Mouse (Mus musculus): ENCODE measurements around the gene Adam17. TPM values are rescaled to one million over a fixed set of nuclear protein-coding genes. Genes with fewer than 3 reads are reported as not detected.

Gene Adam17
- polyA plus RNA-seq, 1 experiment from 2014 or later = 38.2 TPM

- no peaks in the 10 kb centered on the region for H3K27me3 ChIP-seq (ENCODE audit: control insufficient read depth, insufficient read depth, low read length)
- no peaks in the 10 kb centered on the region for H3K9me3 ChIP-seq (ENCODE audit: control insufficient read depth, low read length)
- no peak for ATAC-seq (ENCODE audit: low FRiP score)
- no peaks in the 10 kb centered on the region for H3K4me1 ChIP-seq (replicated peaks; ENCODE audit: control insufficient read depth, insufficient read depth, low read length)
- H3K4me3 ChIP-seq (ENCODE audit: low read depth, low read length) = no peak overlapping the region
- WGBS = 95% methylated on average over 7 of the region's 7 CpGs
- H3K4me2 ChIP-seq (replicated peaks; ENCODE audit: low read depth, low read length) = no peak overlapping the region
- no peak overlapping the region for H3K9ac ChIP-seq (ENCODE audit: low read depth, low read length)
- no peak overlapping the region for H3K27ac ChIP-seq (ENCODE audit: low read depth, low read length)
- H3K36me3 ChIP-seq (ENCODE audit: control insufficient read depth, insufficient read depth, low read length) = peaks cover 12% of the 10 kb centered on the region
- no peak for DNase-seq (ENCODE audit: low spot score)
These were observed 37.6 kb downstream of the Adam17 start for GRCm38 (mm10) chr12:21335869-21336268.

GRCm38 (mm10) chr12:21333766-21334165, 39.7 kb downstream of the Adam17 start:
- Histone ChIP-seq H3K4me2 (replicated peaks; ENCODE audit: low read depth, low read length) (no peak overlapping the region), H3K36me3 (ENCODE audit: control insufficient read depth, insufficient read depth, low read length) (peaks cover 16% of the 10 kb centered on the region), H3K4me3 (ENCODE audit: low read depth, low read length) (no peak overlapping the region), H3K27ac (ENCODE audit: low read depth, low read length) (no peak overlapping the region), H3K9ac (ENCODE audit: low read depth, low read length) (no peak overlapping the region), H3K27me3 (ENCODE audit: control insufficient read depth, insufficient read depth, low read length) (no peaks in the 10 kb centered on the region), H3K4me1 (replicated peaks; ENCODE audit: control insufficient read depth, insufficient read depth, low read length) (no peaks in the 10 kb centered on the region), H3K9me3 (ENCODE audit: control insufficient read depth, low read length) (no peaks in the 10 kb centered on the region)
- ATAC-seq (ENCODE audit: low FRiP score) (no peak), DNase-seq (ENCODE audit: low spot score) (no peak)
- WGBS = 96% methylated on average over 5 of the region's 5 CpGs

DNA sequence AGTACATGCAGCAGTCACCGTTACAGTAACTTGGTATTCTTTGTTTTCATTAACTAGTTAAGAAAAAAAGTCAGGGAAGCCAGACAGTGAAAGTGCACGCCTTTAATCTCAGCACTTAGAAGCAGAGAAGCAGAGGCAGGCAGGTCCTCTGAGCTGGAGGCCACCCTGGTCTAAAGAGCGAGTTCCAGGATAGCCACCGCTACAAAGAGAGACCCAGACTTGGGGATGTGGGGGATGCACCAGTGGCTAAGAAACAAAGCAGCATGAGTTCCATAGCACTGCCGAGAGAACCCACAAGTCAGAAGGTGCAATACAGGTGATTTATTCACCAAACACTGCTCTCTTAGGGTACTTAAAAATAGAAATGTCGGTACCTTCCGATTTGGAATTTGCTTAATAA, 40.4 kb downstream of the Adam17 start:
- DNase-seq (ENCODE audit: low spot score) = no peak
- H3K36me3 ChIP-seq (ENCODE audit: control insufficient read depth, insufficient read depth, low read length) = peaks cover 16% of the 10 kb centered on the region
- H3K9ac ChIP-seq (ENCODE audit: low read depth, low read length) = no peak overlapping the region

GRCm38 (mm10) chr12:21331711-21332110, 41.7 kb downstream of the Adam17 start:
- no peaks in the 10 kb centered on the region for H3K9me3 ChIP-seq (ENCODE audit: control insufficient read depth, low read length)
- no peak for ATAC-seq (ENCODE audit: low FRiP score)
- H3K4me2 ChIP-seq (replicated peaks; ENCODE audit: low read depth, low read length) = no peak overlapping the region
- H3K27ac ChIP-seq (ENCODE audit: low read depth, low read length) = no peak overlapping the region
- no peaks in the 10 kb centered on the region for H3K27me3 ChIP-seq (ENCODE audit: control insufficient read depth, insufficient read depth, low read length)
- no peak overlapping the region for H3K9ac ChIP-seq (ENCODE audit: low read depth, low read length)
- DNase-seq (ENCODE audit: low spot score) = no peak
- H3K36me3 ChIP-seq (ENCODE audit: control insufficient read depth, insufficient read depth, low read length) = peaks cover 16% of the 10 kb centered on the region
- H3K4me3 ChIP-seq (ENCODE audit: low read depth, low read length) = no peak overlapping the region
- no peaks in the 10 kb centered on the region for H3K4me1 ChIP-seq (replicated peaks; ENCODE audit: control insufficient read depth, insufficient read depth, low read length)
- WGBS = 73% methylated on average over 6 of the region's 6 CpGs

More for the DNA sequence above, 40.4 kb downstream of the Adam17 start:
- H3K9me3 ChIP-seq (ENCODE audit: control insufficient read depth, low read length) = no peaks in the 10 kb centered on the region
- H3K4me2 ChIP-seq (replicated peaks; ENCODE audit: low read depth, low read length) = no peak overlapping the region
- 93% methylated on average over 7 of the region's 7 CpGs for WGBS
- H3K27ac ChIP-seq (ENCODE audit: low read depth, low read length) = no peak overlapping the region
- H3K4me1 ChIP-seq (replicated peaks; ENCODE audit: control insufficient read depth, insufficient read depth, low read length) = no peaks in the 10 kb centered on the region
- ATAC-seq (ENCODE audit: low FRiP score) = no peak
- no peaks in the 10 kb centered on the region for H3K27me3 ChIP-seq (ENCODE audit: control insufficient read depth, insufficient read depth, low read length)
- H3K4me3 ChIP-seq (ENCODE audit: low read depth, low read length) = no peak overlapping the region

DNA sequence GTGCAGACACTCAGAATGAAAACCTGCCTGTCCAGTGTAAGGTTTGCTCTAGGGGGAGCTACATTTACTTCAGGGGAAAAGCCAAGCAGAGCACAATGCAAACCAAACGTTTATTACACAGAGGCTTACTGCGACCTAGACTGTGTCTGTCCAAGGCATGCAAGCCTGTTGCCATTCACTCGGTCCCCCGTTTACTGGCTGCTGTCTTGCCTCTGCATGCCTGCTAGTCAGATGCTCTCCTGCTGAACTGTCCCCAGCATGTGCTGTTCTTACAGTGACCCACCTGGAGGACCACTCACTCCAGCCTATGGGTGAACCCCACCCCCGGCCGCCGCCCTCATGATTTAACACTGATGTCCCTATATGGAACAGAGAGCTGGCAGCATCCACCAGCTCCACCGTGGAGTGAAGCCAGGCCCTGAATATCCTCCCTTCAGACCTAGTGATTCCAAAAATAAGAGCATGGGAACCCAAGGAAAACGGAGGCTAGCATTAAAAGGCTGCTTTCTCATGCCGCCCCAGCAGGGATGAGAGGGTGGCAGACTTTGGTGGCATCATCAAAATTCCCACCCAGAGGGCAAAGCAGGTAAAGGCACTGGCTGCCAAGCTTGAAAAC, 42.4 kb downstream of the Adam17 start:
- Histone ChIP-seq H3K27me3 (ENCODE audit: control insufficient read depth, insufficient read depth, low read length) (no peaks in the 10 kb centered on the region), H3K4me2 (replicated peaks; ENCODE audit: low read depth, low read length) (no peak overlapping the region), H3K4me1 (replicated peaks; ENCODE audit: control insufficient read depth, insufficient read depth, low read length) (no peaks in the 10 kb centered on the region), H3K27ac (ENCODE audit: low read depth, low read length) (no peak overlapping the region), H3K36me3 (ENCODE audit: control insufficient read depth, insufficient read depth, low read length) (peaks cover 16% of the 10 kb centered on the region), H3K9me3 (ENCODE audit: control insufficient read depth, low read length) (no peaks in the 10 kb centered on the region), H3K4me3 (ENCODE audit: low read depth, low read length) (no peak overlapping the region), H3K9ac (ENCODE audit: low read depth, low read length) (no peak overlapping the region)
- ATAC-seq (ENCODE audit: low FRiP score) (no peak), DNase-seq (ENCODE audit: low spot score) (no peak)
- WGBS = 93% methylated on average over 10 of the region's 10 CpGs

DNA sequence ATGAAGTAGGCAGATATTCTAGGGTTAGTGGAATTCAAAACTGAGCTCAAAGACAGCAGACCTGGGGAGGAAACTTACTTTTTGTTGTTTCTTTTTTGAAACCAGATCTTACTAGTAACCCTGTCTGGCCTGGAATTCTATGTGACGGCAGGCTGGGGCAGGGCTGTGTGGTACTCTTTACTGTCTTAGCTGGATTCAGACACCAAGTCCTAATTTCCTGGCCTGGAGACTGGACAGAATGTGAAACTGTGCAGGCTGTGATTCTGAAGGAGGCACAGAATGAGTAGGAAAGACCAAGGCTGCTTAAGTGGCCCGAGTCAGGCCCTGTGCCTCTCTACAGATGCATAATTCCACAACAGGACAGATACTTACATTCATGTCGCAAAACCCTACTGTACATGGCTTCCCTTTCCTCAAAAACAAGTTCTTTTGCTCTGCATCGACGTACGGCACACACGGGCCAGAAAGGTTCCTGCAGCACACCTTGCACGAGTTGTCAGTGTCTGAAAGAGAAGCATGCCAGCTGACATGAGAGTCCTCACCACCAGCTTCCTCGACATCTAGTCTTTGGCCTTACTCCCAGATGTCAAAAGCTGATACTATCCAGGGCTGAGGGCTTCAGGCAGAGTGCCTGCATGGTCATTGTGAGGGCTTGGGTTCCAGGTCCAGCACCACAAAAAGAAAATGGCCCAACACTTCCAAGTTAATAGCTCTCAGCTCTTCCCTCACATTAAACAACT, 43.6 kb downstream of the Adam17 start:
- Histone ChIP-seq H3K4me2 (replicated peaks; ENCODE audit: low read depth, low read length) (no peak overlapping the region), H3K27me3 (ENCODE audit: control insufficient read depth, insufficient read depth, low read length) (no peaks in the 10 kb centered on the region), H3K27ac (ENCODE audit: low read depth, low read length) (no peak overlapping the region), H3K4me1 (replicated peaks; ENCODE audit: control insufficient read depth, insufficient read depth, low read length) (no peaks in the 10 kb centered on the region), H3K9ac (ENCODE audit: low read depth, low read length) (no peak overlapping the region), H3K36me3 (ENCODE audit: control insufficient read depth, insufficient read depth, low read length) (peaks cover 17% of the 10 kb centered on the region), H3K4me3 (ENCODE audit: low read depth, low read length) (no peak overlapping the region), H3K9me3 (ENCODE audit: control insufficient read depth, low read length) (no peaks in the 10 kb centered on the region)
- DNase-seq (ENCODE audit: low spot score) (no peak), ATAC-seq (ENCODE audit: low FRiP score) (no peak)
- 95% methylated on average over 9 of the region's 9 CpGs for WGBS

DNA sequence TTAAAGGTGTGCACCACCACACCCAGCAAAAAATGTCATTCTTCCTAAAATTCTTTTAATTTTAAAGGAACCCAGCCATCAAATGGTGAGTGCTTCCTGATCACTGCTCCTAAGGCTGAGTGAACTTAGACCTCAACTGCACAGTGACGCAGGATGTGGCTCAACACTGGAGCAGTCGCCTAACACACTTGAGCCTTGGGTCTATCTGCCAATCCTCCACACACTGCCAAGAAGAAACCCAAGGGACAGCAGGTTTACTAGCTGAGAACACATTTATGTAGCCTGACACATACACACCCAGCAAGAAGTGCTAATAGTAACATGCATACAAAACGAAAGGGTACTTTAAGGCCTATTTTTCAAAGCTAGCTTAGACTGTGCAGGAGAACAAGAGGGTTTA, 47.1 kb downstream of the Adam17 start:
- H3K27ac ChIP-seq (ENCODE audit: low read depth, low read length) = no peak overlapping the region
- no peaks in the 10 kb centered on the region for H3K27me3 ChIP-seq (ENCODE audit: control insufficient read depth, insufficient read depth, low read length)
- no peak for DNase-seq (ENCODE audit: low spot score)
- no peak overlapping the region for H3K4me3 ChIP-seq (ENCODE audit: low read depth, low read length)
- no peaks in the 10 kb centered on the region for H3K9me3 ChIP-seq (ENCODE audit: control insufficient read depth, low read length)
- ATAC-seq (ENCODE audit: low FRiP score) = no peak
- peaks cover 11% of the 10 kb centered on the region for H3K36me3 ChIP-seq (ENCODE audit: control insufficient read depth, insufficient read depth, low read length)
- no peak overlapping the region for H3K4me2 ChIP-seq (replicated peaks; ENCODE audit: low read depth, low read length)
- H3K9ac ChIP-seq (ENCODE audit: low read depth, low read length) = no peak overlapping the region
- H3K4me1 ChIP-seq (replicated peaks; ENCODE audit: control insufficient read depth, insufficient read depth, low read length) = no peaks in the 10 kb centered on the region
- 96% methylated on average over 3 of the region's 3 CpGs for WGBS

- H3K27ac ChIP-seq (ENCODE audit: low read depth, low read length) = no peak overlapping the region
- no peak overlapping the region for H3K4me2 ChIP-seq (replicated peaks; ENCODE audit: low read depth, low read length)
- 91% methylated on average over 8 of the region's 8 CpGs for WGBS
- ATAC-seq (ENCODE audit: low FRiP score) (no peak), DNase-seq (ENCODE audit: low spot score) (no peak)
- no peak overlapping the region for H3K9ac ChIP-seq (ENCODE audit: low read depth, low read length)
- no peak overlapping the region for H3K4me3 ChIP-seq (ENCODE audit: low read depth, low read length)
- H3K4me1 ChIP-seq (replicated peaks; ENCODE audit: control insufficient read depth, insufficient read depth, low read length) = no peaks in the 10 kb centered on the region
- H3K36me3 ChIP-seq (ENCODE audit: control insufficient read depth, insufficient read depth, low read length) = peaks cover 11% of the 10 kb centered on the region
- H3K27me3 ChIP-seq (ENCODE audit: control insufficient read depth, insufficient read depth, low read length) = no peaks in the 10 kb centered on the region
- H3K9me3 ChIP-seq (ENCODE audit: control insufficient read depth, low read length) = no peaks in the 10 kb centered on the region
These were observed 48.2 kb downstream of the Adam17 start for GRCm38 (mm10) chr12:21325266-21325665.

DNA sequence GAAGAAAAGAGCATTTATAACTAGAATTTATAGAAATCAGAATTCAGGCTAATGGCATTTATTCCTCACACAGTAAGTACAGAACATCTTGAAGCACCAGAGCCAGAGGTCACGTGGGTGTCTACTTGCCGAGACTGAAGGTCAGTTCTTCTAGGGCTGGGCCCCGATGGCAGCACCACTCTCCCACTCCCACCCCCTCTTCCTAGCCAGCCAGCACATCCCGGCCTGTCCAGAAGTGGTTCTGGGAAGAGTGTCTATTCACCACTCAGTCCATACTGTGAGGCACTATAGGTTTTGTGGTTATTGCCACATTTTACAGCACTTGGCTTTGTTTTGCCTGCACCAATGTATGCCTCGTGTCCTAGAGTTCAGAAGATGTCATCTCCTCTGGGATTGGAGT, 49.3 kb downstream of the Adam17 start:
- WGBS = 81% methylated on average over 5 of the region's 5 CpGs
- Histone ChIP-seq H3K4me1 (replicated peaks; ENCODE audit: control insufficient read depth, insufficient read depth, low read length) (no peaks in the 10 kb centered on the region), H3K4me2 (replicated peaks; ENCODE audit: low read depth, low read length) (no peak overlapping the region), H3K27me3 (ENCODE audit: control insufficient read depth, insufficient read depth, low read length) (no peaks in the 10 kb centered on the region), H3K36me3 (ENCODE audit: control insufficient read depth, insufficient read depth, low read length) (peaks cover 8% of the 10 kb centered on the region), H3K9me3 (ENCODE audit: control insufficient read depth, low read length) (no peaks in the 10 kb centered on the region), H3K27ac (ENCODE audit: low read depth, low read length) (no peak overlapping the region), H3K4me3 (ENCODE audit: low read depth, low read length) (no peak overlapping the region), H3K9ac (ENCODE audit: low read depth, low read length) (no peak overlapping the region)
- no peak for ATAC-seq (ENCODE audit: low FRiP score)
- DNase-seq (ENCODE audit: low spot score) = no peak

Data from hindbrain, embryonic 11.5 days (tissue).